Mouse (Mus musculus) heart, adult 8-10 months (tissue): ENCODE measurements around the gene Hexim1. TPM values are rescaled to one million over a fixed set of nuclear protein-coding genes. Genes with fewer than 3 reads are reported as not detected.

Source experiments
- DNase-seq: peaks from one replicate; pipeline ENCODE4 v3.0.0; 2022; ENCODE audit warnings: low spot score
- total RNA-seq, 4 experiments: library from RNA; stranded (reverse); gene quantifications; 2 replicates each; pipeline ENCODE4 v1.2.4; 2022

Gene Hexim1
- total RNA-seq, result 10 to 100 TPM; 15.9 to 18.6 (median 17.0) TPM

DNA sequence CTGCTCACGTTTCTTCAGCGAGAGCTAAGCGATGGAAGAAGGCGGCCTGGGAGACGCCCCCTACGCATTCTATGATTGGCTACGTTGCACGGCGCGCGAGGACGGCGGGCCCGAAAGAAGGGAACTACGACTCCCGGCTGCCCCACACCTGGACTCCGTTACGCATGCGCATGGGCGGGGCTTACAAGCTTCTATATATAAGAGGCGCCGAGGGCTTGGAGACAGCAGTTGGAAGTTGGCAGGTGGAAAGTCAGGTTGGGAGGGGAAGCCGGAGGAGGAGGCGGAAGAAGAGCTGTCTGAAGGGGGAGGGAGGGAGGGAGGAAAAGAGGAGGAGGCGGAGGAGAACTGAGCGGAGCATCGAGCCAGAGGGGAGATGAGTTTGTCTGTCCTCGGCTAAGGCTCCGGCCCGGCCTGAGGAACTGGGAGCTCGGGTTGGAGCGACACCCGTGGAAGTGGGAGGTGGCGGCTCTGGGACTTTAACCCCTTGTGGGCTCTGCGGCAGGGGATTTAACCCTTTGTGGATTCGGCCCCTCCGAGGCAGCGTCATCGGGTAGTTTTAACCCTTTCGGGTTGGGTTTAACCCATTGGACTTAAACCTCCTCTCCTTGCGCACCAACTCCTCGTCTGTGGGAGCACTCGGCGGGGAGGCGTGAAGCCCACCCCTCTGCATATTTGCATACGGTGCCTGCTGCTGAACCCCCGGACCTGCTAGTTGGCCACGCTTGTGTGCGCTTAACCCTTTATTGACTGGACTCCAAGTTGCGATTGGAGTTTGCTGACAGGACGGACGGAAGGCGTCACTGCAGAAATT is at the start of gene Hexim1:
TSS of gene Hexim1 (plus strand) at position 224 of the 811 bp plus-strand sequence.
- DNase-seq, result peak; percentile 100

DNA sequence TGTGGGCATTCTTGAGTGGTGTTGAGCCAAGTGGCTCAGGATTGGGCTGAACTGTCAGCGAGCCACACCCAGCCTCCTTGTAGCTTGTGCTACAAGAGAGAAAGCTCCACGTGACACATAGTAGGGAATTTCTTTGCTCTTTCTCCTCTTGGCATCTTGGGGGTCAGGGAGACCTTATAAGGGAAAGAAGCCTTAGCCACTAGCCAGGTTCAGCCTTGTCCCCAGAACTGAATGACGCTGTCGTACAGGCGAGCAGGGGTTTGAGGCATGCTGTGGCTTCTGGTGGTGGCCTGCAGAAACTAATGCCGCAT is 49.0 kb upstream of the Hexim1 start:
- DNase-seq, result no peak

DNA sequence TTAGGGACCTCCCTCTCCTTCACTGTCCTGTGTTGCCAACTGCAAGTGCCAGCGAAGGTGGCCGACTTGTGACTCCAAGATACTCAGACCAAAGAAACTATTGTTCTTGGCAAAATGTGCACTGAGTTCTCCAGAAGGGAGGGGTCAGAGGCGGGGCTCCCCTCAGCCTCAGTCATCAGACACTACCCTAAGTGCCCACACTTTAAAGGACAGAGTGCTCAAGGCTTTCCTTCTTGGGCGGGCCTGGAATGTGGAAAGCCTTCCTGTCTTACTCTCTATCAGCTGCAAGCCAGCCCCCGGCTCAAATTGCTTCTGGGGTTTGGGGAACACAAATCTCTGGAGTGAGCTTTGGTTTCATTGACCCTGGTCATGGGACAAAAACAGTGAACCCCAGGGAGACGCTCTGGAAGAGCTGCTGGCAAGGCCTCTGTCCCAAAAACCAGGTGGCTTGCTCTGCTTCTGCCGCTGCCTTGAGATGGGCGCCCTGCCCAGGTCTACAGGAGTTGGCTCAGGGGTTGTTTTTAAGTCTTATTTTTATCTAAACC is 48.5 kb upstream of the Hexim1 start:
- DNase-seq, result no peak

DNA sequence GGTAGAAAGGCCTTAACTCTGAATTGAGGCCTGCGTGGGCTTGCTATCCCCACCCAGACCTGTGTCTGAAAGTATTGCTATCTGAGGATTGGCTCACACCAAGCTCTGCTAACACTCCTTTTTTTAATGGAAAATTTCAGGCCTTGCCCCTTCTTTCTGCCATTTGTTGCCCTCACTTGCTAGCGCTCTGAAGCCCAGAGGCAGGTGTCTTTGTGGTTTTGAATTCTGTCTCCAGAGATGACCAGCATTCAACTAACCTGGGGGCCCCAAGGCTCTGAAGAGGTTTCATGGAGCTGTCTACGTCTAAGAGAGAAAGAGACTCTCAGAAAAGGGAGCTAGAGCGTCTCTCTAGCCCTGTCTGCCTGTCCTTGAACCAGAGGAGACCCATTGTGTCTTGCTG is 47.8 kb upstream of the Hexim1 start:
- DNase-seq, result no peak

DNA sequence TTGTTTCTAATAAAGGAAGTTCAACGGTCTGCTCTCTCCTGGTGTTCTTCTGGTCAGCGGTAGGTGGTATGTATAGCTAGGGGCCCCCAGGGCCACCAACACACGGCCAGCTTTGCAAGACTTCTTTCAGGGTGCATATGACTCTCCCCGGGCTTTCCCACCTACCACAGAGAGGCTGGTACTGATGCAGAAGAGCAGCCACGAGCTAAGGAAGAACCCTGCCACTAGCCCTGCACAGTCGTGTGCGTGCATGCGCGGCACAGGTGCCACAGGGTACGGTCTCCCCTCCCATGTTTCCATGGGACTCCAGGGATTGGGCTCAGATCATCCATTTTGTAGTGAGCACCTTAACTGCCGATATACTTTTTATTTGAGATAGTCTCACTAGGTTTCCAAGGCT is 47.1 kb upstream of the Hexim1 start:
- no peak for DNase-seq

DNA sequence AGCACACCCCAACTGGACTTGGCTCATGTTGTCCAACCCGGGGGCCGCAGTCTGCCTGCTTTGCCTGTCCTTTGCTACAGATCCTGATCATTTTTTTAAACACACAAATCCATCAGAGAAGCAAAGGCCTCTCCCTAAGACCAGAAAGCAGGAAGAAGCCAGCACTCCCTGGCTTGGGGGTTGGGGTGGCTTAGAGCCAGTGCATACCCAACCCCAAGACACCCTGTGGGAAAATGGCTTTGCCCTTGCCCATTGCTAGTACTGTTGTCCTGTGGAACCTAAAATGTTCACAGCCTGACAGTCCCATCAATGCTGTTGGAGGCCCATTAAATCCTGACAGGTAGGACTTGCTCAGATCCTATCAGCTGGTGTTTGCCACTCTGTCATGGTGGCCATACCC is 46.3 kb upstream of the Hexim1 start:
- no peak for DNase-seq

DNA sequence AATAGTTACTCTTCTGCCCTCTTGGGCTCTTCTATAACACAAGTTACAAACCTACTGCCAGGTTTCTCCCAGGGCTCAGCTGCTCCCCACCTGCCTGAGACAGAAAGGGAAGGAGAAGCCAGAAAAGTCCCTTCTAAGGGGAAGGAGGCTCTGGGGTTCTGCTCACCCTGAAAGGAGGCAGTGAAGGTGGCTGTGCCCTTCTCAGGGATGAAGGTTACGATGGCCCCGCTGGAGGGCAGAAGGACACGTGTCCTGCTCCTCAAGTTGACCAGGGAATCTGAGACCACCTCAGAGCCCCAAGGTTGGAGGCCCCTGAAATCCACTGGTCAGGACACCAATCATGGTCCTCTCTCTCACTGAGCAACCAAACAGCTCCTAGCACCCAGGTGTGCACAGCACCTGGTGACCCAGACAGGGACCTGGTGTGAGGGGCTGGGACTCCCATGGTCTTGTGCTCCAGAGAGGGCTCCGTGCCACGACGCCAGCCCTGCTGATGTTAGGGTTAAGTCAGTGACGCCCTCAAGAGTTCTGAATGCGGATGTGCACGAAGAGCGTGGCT is 45.6 kb upstream of the Hexim1 start:
- no peak for DNase-seq

DNA sequence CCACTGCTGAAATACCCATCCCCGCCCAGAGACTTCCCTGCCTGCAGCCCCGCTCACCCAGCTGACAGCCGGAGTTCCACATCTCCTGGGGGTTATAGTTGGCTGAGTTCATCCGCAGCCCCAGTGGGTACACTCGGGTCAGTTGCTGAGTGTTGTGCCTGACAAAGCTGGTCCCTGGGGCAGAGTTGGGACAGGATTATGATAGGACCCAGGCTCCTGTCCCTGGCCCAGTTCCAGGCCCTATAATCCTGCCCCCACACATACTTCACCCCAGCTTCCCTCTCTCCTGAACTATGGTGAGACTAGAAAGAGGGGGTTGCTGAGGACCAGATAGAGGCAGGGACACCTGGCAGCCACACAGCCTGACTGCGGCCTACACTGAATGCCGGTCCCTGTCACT is 42.4 kb upstream of the Hexim1 start:
- DNase-seq, result no peak

DNA sequence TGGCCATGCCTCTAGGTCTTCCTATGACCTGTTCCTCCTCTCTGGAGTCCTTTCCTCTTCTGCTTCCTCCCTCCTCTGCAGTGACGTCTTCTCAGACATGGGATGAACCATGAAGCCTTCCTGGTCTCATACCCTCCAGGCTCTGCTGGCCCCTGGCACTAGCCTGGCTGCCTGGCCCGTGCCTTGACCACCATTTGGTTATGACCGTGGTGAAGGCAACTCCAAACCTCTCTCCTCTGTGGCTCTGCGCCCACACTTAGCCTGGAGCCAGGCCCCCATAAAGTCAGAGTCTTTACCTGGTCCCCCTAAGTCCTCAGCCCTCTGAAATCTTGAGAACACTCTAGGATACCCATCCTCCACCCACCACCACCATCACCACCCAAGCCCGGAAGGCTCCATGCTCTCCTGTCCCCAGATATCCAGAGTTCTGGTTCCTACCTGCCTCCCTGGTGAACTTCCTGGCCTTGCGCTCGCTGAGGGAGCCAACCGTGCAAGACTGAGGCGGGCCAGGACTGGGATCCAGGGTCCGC is 41.8 kb upstream of the Hexim1 start:
- DNase-seq, result no peak

DNA sequence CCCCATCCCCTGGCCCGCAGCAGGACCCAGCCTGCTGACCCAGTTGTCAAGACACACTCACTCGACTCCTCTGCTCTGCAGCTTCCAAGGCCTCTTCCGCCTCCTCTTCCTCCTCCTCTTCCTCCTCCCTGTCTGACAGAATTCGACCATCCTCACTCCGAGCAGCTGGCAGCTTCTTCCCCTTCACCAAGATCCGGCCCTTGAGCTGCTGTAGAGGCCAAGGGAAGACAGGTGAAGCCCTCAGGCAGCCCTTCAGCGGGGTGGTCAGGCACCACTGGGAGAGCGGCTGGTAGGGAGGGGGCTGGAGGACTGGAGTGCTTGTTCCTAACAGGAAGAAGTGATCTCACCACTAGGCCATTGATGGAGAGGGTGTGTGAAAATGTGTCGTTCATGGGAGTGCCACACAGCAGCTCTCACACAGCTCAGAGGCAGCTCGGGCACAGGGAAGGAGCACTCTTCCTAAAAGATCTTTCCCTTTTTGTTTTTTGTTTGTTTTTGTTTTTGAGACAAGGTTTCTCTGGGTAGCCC is 41.2 kb upstream of the Hexim1 start:
- DNase-seq, result no peak

DNA sequence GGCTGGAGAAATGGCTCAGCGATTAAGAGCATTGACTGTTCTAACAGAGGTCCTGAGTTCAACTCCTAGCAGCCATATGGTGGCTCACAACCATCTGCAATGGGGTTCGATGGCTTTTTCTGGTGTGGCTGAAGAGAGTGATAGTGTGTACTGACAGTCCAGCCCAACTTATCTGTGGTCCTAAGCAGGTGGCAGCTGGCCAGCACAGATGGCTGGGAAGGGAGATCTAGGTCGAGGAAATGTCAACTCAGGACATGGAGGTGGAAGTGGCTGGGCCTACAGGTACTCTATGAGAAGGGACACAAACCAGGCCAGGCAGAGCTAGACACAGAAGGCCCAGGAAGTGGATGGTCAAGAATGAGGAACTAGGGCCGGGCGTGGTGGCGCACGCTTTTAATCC is 40.0 kb upstream of the Hexim1 start:
- DNase-seq, result no peak

DNA sequence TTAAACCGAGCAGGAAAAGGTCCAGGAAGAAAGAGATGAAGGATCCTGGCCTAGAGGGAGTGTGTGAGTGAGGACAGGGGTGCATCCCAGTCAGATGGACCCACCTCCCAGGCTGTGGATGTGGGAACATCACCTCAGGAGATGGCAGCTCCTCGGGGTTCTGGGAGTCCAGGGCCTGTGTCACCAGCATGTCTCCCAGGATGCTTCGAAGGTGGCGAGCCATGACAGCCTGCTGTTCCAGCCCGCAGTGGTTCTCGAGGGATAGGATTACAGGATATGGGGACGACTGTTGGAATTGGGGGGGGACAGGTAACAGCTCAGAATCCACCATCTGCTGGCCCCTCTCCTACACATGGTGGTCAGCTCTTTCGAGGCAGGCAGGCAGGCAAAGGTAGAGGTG is 39.5 kb upstream of the Hexim1 start:
- DNase-seq, result no peak

DNA sequence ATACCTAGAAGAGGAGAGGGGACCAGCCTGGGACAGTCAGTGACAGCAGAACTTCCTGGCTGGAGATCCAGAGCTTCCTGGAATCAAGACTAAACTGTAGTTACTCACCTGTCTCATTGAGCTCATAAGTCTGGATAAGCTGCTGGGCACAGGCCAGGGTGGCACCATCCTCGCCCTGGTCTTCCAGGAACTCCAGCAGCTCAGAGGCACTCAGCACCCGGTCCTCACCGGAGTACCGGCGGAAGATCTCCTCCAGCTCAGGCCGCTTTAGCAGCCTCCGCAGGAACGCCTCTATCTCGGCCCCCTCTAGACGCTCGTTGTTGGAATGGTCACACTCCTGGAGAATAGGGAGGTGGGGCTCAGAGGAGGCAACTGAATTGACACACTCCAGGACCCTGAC is 37.9 kb upstream of the Hexim1 start:
- DNase-seq, result no peak

DNA sequence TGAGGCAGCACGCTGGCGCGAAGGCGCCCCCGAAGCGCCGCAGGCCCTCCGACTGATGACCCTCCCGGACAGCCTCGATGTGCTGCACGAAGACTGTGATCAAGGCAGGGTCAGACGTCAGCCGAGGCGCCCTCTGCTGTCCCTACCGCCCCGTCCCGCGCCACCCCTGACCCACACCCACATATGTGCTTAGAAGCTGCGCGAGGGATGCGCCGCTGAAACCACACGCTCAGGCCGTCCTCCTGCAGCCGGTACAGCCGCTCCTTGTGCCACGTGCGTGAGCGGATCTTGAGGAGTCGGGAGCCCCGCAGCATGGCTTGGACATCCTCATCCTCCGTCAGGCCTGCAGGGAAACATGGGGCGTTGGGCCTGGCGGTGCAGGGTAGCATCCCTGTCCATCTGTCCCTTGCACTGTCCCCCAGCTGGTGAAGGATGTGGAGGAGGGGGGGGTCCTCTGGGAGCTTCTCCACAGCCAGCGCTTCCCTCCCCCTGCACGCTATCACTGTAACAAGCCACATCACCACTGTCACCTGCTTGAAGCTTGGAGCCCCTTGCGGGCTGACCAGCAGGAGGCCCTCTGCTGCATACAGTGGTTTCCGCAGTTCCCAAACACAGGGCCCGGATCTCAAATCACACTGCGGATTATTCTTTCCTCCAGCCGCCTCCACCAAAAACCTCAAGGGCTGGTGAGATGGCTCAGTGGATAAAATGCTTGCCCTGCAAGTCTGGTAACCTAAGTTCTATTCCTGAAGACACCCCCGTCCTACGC is 35.5 kb upstream of the Hexim1 start:
- DNase-seq, result no peak

DNA sequence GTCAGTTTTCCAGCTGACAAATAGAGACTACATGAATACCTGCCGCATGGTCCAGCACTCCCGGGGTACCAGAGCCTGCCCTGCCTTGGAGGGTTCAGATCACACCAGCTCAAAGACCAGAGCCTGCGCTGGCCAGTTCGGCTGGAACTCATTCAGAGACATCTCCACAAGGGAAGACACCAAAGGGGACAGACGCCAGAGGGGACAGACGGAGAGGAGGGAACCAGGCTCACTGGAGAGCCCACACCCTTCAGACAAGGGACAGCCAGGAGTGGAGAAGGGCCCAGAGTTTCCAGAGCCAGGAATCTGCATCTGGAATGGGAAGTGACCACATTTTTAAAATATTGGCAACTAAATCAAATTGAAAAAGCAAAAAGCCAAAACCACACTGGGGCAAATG is 34.4 kb upstream of the Hexim1 start:
- no peak for DNase-seq

DNA sequence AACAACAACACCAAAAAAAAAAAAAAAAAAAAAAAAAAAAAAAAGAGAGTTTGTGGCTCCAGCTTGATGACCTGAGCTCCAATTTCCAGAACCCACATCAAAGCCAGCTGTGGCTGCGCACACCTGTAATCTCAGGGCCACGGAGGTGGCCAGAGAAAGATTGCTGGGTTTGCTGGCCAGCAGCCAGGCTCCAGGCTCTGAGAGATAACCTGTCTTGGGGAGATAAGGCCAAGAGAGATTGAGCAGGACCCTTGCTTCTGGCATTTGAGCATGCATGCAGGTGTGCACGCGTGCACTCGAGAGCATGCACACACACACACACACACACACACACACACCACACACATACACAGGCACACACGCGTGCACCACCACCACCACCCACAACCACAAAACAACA is 22.7 kb upstream of the Hexim1 start:
- DNase-seq, result no peak

DNA sequence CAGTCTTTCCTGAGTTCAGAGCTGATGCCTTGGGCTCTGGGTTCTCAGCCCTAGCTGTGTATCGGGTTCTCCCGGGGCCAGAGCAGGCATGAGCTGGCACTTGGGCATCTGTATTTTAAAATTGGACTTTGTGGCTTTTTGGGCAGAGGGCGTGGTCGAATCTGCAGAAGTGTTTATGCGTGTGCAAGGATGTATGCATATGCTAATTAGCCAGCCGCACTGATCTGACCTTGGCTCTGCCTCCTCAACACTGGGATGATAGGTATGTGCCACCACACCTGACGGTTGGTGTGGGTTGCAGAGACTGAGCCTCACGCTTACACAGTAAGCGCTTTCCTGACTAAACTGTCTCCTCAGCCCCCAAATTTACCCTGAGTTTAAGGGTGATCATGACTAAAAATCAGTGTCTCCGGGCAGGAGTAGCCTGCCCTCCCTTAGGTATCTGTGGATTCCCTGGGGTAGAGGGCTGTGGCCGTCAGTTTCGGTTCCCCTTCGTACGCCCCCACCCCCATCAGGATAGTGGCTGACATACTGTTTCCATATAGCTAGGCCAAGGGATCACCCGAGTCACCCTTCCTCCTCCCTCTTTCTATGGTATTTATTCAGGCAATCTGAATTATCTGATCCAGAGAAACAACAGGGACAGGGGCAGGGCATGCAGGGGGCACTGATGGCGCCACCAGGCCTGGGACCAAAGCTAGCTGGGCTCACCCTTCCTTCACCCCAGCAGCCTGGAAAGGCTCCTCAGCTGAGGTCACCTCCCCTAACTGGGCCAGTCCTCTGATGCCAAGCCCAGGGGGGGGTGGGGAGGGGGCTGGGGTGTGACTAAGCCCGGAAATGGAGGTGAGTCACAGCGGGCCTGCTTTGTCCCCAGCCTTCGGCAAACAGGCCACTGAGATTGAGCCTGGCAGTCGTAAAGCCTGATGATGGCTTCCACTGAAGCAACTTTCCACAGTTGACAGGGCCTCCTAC is 21.9 kb upstream of the Hexim1 start:
- DNase-seq, result no peak

DNA sequence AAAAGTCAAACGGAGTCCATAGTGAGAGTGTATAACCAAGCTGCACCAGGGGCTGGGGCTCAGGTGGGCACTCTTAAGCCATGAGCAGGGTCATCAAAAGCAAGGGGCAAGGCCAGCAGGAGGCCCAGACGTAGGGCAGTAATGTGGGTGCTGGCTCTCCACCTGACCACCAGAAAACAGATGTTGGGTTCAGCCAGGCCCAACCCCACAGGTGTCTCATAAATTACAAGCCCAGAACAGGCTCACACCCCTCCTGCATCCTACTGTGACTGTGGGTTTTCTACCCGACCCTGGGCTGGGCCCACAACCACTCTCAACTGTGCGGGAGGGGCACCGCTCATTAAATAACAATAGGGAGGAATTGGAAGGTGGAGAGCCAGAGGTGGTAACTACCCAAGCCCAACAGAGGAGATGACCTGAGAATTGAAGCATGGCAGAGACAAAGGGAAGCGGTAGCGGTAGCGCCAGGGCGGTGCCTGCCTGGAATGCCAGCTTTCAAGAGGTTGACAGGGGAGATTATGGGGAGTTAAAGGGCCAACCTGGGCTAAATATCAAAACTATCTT is 20.8 kb upstream of the Hexim1 start:
- DNase-seq, result no peak

DNA sequence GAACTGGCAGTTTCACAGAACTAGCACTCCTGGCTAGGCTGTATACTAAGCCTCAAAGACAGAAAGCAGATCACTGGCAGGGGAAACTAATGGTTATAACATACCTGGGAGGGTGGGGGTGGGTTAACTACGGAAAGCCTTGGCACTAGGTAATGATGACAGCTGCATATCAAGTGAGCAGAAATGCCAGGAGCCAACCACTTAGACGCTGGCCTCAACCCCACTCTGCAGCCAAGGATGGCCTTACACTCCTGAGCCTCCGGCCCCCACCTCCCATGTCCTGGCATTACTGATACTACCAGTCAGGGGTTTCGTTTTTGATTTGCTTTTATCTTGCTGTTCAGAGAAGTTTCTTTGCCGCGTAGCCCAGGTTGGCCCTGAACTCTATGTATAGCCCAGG is 20.2 kb upstream of the Hexim1 start:
- DNase-seq, result no peak

DNA sequence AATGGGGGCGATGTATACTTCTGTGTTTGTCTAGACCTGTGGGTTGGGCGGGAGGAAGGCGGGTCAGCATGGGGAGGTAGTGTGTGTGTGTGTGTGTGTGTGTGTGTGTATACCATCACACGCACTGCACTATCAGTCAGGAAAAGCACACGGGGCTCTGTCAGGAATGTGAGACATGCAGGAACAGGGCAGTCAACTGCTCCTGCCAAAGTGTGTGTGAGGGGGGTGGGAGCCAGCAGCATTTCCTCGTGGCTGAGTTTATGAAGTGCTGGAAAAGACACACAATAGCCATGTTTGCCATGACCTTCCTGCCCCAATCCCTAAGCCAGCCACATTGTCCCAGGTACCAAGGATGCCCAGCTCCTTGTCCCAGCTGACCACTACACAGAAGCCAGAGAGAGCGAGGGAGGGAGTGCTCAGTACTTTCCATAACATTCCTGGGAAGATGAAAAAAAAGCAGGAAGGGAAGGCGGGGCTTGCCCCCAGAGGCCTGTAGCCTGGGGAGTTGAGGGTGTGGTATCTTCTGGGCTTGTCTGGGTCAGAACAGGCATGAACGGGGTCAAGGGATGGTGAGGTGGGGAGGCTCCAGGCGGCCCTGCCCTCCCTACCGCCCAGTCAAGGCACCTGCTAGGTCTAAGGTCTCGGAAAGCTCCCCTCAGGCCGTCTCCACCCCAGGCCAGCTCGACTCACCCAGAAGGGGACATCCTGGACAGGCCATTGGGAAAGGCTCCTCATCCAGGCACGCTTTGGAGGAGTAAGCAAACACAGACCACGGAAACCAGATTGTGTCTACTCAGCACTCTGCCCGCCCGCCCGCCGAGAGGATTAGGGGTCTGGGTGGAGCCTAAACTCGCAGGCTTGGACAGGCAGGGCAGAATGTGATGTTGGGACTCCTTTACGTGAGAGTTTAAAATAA is 18.8 kb upstream of the Hexim1 start:
- no peak for DNase-seq
